Mouse (Mus musculus): ENCODE data around the gene Rad23b.
"Not testable (repeated sequence)": the region's sequence is repeated elsewhere in the genome, so short reads cannot be mapped to it uniquely, and the experiment has no call there.

The Rad23b gene

GRCm38 (mm10) chr4:55349452-55350218 lies at the start of gene Rad23b:
Rad23b (plus strand) TSS chr4:55350043.
- DNase-seq, result peak; percentile 99

- DNase-seq, result no peak
Measured at GRCm38 (mm10) chr4:55304121-55304520, 45.7 kb upstream of the Rad23b start.

- DNase-seq, result no peak
Measured at GRCm38 (mm10) chr4:55306636-55307035, 43.2 kb upstream of the Rad23b start.

- DNase-seq, result no peak
Measured at GRCm38 (mm10) chr4:55316726-55317125, 33.1 kb upstream of the Rad23b start.

- not testable (repeated sequence) for DNase-seq
Measured at GRCm38 (mm10) chr4:55318350-55318749, 31.5 kb upstream of the Rad23b start.

- DNase-seq, result no peak
Measured at GRCm38 (mm10) chr4:55325786-55326518, 23.9 kb upstream of the Rad23b start.

GRCm38 (mm10) chr4:55327508-55327907 lies 22.3 kb upstream of the Rad23b start:
- DNase-seq, result no peak

GRCm38 (mm10) chr4:55328471-55328870 lies 21.4 kb upstream of the Rad23b start:
- DNase-seq, result no peak

GRCm38 (mm10) chr4:55328928-55329327 lies 20.9 kb upstream of the Rad23b start:
- DNase-seq, result not testable (repeated sequence)

GRCm38 (mm10) chr4:55329621-55330346 lies 20.1 kb upstream of the Rad23b start:
- no peak for DNase-seq

GRCm38 (mm10) chr4:55335030-55335770 lies 14.6 kb upstream of the Rad23b start:
- DNase-seq, result no peak

GRCm38 (mm10) chr4:55338905-55339304 lies 10.9 kb upstream of the Rad23b start:
- DNase-seq, result no peak

GRCm38 (mm10) chr4:55339388-55339787 lies 10.5 kb upstream of the Rad23b start:
- DNase-seq, result no peak

- DNase-seq, result no peak
Measured at GRCm38 (mm10) chr4:55341797-55342196, 8.0 kb upstream of the Rad23b start.

GRCm38 (mm10) chr4:55342602-55343001 lies 7.2 kb upstream of the Rad23b start:
- DNase-seq, result no peak

- DNase-seq, result no peak
Measured at GRCm38 (mm10) chr4:55343287-55343686, 6.6 kb upstream of the Rad23b start.

GRCm38 (mm10) chr4:55348759-55349451 lies 938 bp upstream of the Rad23b start:
- DNase-seq, result peak; percentile 12

GRCm38 (mm10) chr4:55350219-55350931 lies 532 bp downstream of the Rad23b start:
- peak; percentile 50 for DNase-seq

- DNase-seq, result no peak
Measured at GRCm38 (mm10) chr4:55351037-55351436, 1.2 kb downstream of the Rad23b start.

GRCm38 (mm10) chr4:55351860-55352259 lies 2.0 kb downstream of the Rad23b start:
- DNase-seq, result no peak

GRCm38 (mm10) chr4:55354038-55354437 lies 4.2 kb downstream of the Rad23b start:
- no peak for DNase-seq

Measured in kidney, adult 11 months (tissue).